Mouse (Mus musculus) embryonic facial prominence, embryonic 13.5 days (tissue): ENCODE measurements at regions not wholly inside any gene's neighbourhood (a gene's known extent, or its start where the extent isn't known, plus 50 kb on each side); places are given as distances from the start of the nearest gene placed in this dataset.

Source experiments
- ATAC-seq: fragments of 200-750 bp; cut with Nextera tagmentation; 2 replicates; pipeline ENCODE4 v1.8.0; 2017; ENCODE audit warnings: low read depth; ENCODE audit not compliant: insufficient number of reproducible peaks, insufficient read depth, low FRiP score, low TSS enrichment
- H3K27ac ChIP-seq: fragments of 300-500 bp; sonication (generic); 2 replicates; pipeline ENCODE4 v1.5.1; 2015; ENCODE audit warnings: moderate library complexity, mild to moderate bottlenecking, inconsistent platforms
- H3K27me3 ChIP-seq: fragments of 300-500 bp; sonication (generic); 2 replicates; pipeline ENCODE4 v1.6.1; 2015; ENCODE audit warnings: mild to moderate bottlenecking, inconsistent platforms
- H3K36me3 ChIP-seq: fragments of 300-500 bp; sonication (generic); 2 replicates; pipeline ENCODE4 v1.6.1; 2015; ENCODE audit warnings: mild to moderate bottlenecking, inconsistent platforms
- H3K4me1 ChIP-seq: fragments of 300-500 bp; sonication (generic); 2 replicates; pipeline ENCODE4 v1.6.1; 2015; ENCODE audit warnings: inconsistent platforms
- H3K4me2 ChIP-seq: fragments of 300-500 bp; sonication (generic); 2 replicates; pipeline ENCODE4 v1.6.1; 2015; ENCODE audit warnings: moderate library complexity, mild to moderate bottlenecking, inconsistent platforms
- H3K4me3 ChIP-seq: fragments of 300-500 bp; sonication (generic); 2 replicates; pipeline ENCODE4 v1.5.1; 2015; ENCODE audit warnings: mild to moderate bottlenecking, inconsistent platforms
- H3K9ac ChIP-seq: fragments of 300-500 bp; sonication (generic); 2 replicates; pipeline ENCODE4 v1.6.1; 2015; ENCODE audit warnings: mild to moderate bottlenecking, inconsistent platforms
- H3K9me3 ChIP-seq: fragments of 300-500 bp; sonication (generic); 2 replicates; pipeline ENCODE4 v1.6.1; 2016; ENCODE audit warnings: inconsistent platforms
- WGBS: fragments of 180-500 bp; shearing (Covaris S2); methylation state at CpG from one replicate; pipeline ENCODE4 v1.1.7; 2015; ENCODE audit warnings: mixed read lengths; 5-methylcytosine and 5-hydroxymethylcytosine counted together

DNA sequence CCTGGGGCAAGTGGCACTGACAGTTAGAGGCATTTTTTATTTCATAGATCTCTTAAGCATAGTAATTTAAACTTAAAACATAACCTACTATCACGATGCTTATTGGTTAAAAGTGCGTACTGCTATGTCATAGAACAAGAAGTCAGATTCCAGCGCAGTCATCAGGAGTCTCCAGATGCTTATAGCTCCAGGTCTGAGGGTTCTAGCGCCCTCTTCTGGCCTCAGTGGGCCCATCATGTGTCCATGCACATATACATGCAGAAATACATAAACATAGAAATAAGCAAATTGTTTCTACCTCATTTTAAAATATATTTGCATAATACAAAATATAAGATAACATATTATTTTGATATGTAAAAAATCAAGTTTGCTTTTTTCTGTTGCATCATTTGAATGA lies 1002.8 kb upstream of the Adgrl2 start:
- Histone ChIP-seq H3K9me3 (no peaks in the 10 kb centered on the region), H3K4me2 (no peak overlapping the region), H3K27me3 (no peaks in the 10 kb centered on the region), H3K36me3 (no peaks in the 10 kb centered on the region), H3K4me1 (no peaks in the 10 kb centered on the region), H3K9ac (no peak overlapping the region), H3K27ac (no peak overlapping the region), H3K4me3 (no peak overlapping the region)
- no peak for ATAC-seq
- WGBS, result 62% methylated on average over 4 of the region's 4 CpGs

DNA sequence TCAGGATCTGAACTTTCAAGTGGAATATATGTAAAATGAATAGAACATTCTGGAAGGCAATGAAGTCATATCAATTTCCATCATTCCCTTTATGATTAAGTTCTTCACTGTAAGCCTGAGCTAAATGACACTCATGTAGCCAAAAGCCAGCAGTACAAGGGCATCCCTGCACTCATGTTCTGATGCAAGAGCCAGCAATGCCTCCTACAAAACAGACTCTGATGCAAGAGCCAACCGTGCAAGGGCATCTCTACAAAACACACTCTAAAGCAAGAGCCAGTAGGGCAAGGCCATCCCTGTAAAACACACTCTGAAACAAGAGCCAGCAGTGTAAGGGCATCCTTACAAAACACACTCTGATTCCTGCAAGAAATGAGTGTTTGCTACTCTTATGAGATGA lies 997.4 kb upstream of the Adgrl2 start:
- H3K4me3 ChIP-seq, result no peak overlapping the region
- WGBS, result 87% methylated on average over 1 of the region's 1 CpGs
- no peak overlapping the region for H3K27ac ChIP-seq

DNA sequence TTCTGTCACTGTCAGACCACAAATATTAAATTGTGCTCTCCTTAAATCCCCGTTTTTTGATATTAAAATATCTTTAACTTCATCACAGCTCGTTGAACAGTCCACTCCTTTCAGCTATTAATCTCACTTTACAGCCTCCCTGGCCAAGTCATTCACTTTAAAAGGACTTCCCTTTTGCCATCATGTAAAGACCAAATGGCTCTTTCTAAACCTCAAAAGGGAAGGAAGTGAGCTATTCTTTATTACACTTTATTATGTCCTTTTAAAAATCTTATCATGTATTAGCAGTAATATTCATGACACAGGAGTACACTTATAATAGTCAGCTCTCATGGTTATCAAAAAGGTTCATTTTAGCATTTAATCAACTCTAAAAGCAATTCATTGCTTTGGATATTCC lies 966.6 kb upstream of the Adgrl2 start:
- H3K36me3 ChIP-seq, result no peaks in the 10 kb centered on the region
- no peaks in the 10 kb centered on the region for H3K4me1 ChIP-seq
- H3K27ac ChIP-seq, result no peak overlapping the region
- no peak overlapping the region for H3K4me2 ChIP-seq
- H3K27me3 ChIP-seq, result no peaks in the 10 kb centered on the region
- H3K4me3 ChIP-seq, result no peak overlapping the region
- no peak for ATAC-seq
- H3K9me3 ChIP-seq, result no peaks in the 10 kb centered on the region
- H3K9ac ChIP-seq, result no peak overlapping the region
- 62% methylated on average over 2 of the region's 2 CpGs for WGBS

More for the DNA sequence above, 997.4 kb upstream of the Adgrl2 start:
- H3K27me3 ChIP-seq, result no peaks in the 10 kb centered on the region
- no peak for ATAC-seq
- H3K4me1 ChIP-seq, result no peaks in the 10 kb centered on the region
- no peak overlapping the region for H3K9ac ChIP-seq
- H3K4me2 ChIP-seq, result no peak overlapping the region
- H3K36me3 ChIP-seq, result no peaks in the 10 kb centered on the region
- H3K9me3 ChIP-seq, result no peaks in the 10 kb centered on the region

DNA sequence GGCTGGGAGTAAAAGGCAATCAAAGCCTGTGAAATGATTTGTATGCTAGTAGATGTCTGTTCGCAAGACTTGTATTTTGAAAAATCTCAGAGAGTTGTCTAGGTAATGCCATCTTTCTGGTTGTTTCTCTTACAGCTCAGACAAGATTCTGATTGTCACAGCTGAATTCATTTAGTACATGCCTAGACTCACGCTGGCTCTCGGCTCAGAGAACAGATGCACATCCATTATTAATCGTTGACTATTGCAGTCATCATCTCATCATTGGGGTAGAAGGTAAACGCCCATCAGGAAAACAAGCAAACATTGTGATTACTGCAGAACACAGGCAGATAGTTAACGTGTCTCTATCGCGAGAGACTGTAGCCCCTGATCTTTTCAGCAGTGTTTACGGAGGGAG lies 945.8 kb upstream of the Adgrl2 start:
- H3K4me2 ChIP-seq, result no peak overlapping the region
- no peak overlapping the region for H3K27ac ChIP-seq
- no peak for ATAC-seq
- no peaks in the 10 kb centered on the region for H3K27me3 ChIP-seq
- 75% methylated on average over 9 of the region's 9 CpGs for WGBS
- H3K9ac ChIP-seq, result no peak overlapping the region
- no peaks in the 10 kb centered on the region for H3K4me1 ChIP-seq
- H3K36me3 ChIP-seq, result no peaks in the 10 kb centered on the region
- H3K4me3 ChIP-seq, result no peak overlapping the region
- H3K9me3 ChIP-seq, result no peaks in the 10 kb centered on the region

DNA sequence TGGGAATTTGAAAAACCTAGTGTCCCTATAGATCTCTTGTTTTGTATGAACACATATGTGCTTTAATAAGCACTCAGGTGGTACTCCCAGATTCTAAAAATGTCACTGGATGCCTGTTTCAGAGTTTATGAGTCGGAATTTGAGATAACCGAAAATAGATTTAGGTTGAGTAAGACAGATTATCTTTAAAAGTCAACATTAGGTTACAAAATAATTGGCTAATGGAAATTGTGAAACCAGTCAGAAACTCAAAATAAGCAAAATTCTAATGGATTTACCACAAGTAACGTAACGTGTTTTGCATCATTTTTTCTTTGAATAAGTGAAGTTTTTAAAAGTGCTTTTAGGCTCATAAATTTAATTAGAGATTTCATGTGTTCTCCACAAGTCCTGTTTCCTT lies 944.5 kb upstream of the Adgrl2 start:
- Histone ChIP-seq H3K4me1 (no peaks in the 10 kb centered on the region), H3K36me3 (no peaks in the 10 kb centered on the region), H3K27ac (no peak overlapping the region), H3K27me3 (no peaks in the 10 kb centered on the region), H3K4me2 (no peak overlapping the region), H3K4me3 (no peak overlapping the region), H3K9me3 (no peaks in the 10 kb centered on the region), H3K9ac (no peak overlapping the region)
- ATAC-seq, result no peak
- 88% methylated on average over 4 of the region's 4 CpGs for WGBS

DNA sequence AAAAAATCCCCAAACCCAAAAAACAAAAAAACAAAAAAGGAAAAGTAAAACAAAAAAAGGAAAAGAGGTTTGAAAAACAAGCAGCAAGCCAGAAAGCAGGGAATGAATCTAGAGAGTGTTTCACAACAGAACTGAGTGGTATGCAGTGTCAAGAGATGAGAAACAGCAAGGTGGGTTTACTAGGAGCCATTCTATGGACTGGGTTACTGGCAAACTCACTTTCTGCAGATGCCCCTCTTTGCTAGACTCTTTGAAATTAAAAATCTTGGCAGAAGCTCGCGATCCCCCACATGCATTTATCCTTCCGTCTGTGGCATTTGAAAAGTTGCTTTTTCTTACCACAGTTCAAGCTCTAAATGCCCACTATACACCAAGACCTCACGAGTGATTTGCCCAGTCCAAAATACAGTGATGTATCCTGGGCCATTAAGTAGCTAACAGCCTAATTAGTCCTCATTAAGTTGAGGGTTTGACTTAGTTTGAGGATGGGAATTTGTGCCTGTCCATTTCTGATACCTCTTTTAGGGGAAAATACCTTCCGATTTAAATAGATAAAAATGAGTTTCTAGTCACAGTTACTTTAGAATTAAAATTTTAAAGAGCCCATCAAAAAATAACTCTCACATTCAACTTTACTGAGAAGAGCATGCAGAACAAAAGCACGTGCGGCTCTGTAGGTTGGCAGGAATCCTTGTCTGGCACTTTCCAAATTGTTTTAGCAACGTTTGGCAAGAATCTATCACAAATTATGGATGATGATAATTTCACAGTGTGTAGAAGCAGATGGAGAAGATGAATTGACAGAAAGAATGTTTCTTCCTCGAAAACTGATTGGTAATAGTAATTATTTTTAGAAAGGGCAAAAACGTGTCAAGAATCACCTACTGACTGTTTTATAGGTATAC lies 938.4 kb upstream of the Adgrl2 start:
- H3K27me3 ChIP-seq, result no peaks in the 10 kb centered on the region
- H3K4me3 ChIP-seq, result no peak overlapping the region
- H3K9me3 ChIP-seq, result no peaks in the 10 kb centered on the region
- no peak overlapping the region for H3K27ac ChIP-seq
- 79% methylated on average over 10 of the region's 10 CpGs for WGBS
- H3K9ac ChIP-seq, result no peak overlapping the region
- H3K4me2 ChIP-seq, result no peak overlapping the region
- H3K4me1 ChIP-seq, result 0 out of 2 replicates have a peak, but pooled peaks cover 4% of the 10 kb centered on the region
- ATAC-seq, result no peak
- no peaks in the 10 kb centered on the region for H3K36me3 ChIP-seq

DNA sequence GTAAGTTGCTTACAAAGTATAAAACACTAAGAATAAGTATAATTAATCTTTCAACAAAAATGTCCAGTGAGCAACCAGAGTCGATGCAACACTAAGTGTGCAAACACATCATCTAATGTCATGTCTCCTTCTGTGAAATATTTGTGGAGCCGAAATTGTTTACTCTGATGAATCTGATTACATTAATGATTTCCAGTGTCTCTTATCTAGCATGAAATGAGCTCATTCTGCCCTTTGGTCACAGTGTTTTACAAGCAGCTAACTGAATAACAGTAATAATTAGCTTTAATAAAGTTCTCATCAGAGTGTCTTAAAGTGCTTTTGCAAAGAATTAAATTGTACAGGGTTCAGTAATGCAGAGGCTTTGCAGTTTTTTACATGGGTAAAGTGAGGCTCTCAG lies 929.9 kb upstream of the Adgrl2 start:
- Histone ChIP-seq H3K36me3 (no peaks in the 10 kb centered on the region), H3K9ac (no peak overlapping the region), H3K27me3 (no peaks in the 10 kb centered on the region), H3K4me1 (peaks cover 9% of the 10 kb centered on the region; the same call in 1 of the 2 replicates), H3K27ac (no peak overlapping the region), H3K9me3 (no peaks in the 10 kb centered on the region), H3K4me3 (no peak overlapping the region), H3K4me2 (no peak overlapping the region)
- ATAC-seq, result no peak
- WGBS, result 27% methylated on average over 2 of the region's 2 CpGs

DNA sequence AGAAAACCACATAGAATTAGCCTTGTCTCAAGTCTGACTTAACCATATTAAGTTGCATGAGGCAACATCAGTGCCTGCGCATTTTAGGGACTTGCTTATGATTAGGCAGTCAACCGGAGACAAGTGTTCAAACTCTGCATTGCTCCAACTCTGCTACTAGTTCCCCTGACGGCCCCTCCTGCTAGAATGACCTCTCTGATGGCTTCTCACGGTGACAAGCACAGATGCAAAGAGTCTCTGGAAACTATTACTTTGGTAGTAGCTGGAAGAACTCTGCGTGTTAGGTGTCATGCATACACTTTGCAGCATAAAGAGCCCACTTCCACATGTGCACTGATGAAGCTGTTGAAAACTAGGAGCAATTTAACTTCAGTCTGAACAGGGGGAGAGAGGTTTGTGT lies 927.8 kb upstream of the Adgrl2 start:
- peaks cover 5% of the 10 kb centered on the region; the same call in 1 of the 2 replicates for H3K4me1 ChIP-seq
- no peaks in the 10 kb centered on the region for H3K36me3 ChIP-seq
- WGBS, result 18% methylated on average over 5 of the region's 5 CpGs
- H3K27ac ChIP-seq, result peak overlapping the region; percentile 33; the same call in 1 of the 2 replicates
- no peak overlapping the region for H3K9ac ChIP-seq
- H3K4me2 ChIP-seq, result no peak overlapping the region
- no peak for ATAC-seq
- H3K4me3 ChIP-seq, result no peak overlapping the region
- H3K27me3 ChIP-seq, result no peaks in the 10 kb centered on the region
- no peaks in the 10 kb centered on the region for H3K9me3 ChIP-seq

DNA sequence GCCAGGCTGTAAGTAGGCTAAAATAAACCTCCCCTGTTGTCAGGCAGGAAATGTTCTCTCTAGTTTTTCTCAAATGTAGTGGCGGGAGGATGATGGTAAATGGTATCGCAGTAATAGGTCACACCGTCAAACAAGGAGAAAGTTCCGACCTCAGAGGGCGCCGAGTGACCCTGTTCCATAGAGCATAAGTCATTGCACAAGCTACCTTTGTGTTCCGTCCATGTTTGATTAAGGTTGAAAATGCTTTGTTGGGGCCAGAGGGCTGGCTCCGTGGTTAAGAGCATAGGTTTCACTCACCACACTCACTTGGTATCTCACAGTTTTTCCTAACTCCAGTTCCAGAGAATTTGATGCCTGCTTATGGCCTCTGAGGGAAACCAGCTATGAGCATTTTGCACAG lies 920.4 kb upstream of the Adgrl2 start:
- H3K27ac ChIP-seq, result no peak overlapping the region
- H3K9me3 ChIP-seq, result no peaks in the 10 kb centered on the region
- H3K27me3 ChIP-seq, result no peaks in the 10 kb centered on the region
- H3K36me3 ChIP-seq, result no peaks in the 10 kb centered on the region
- H3K4me1 ChIP-seq, result no peaks in the 10 kb centered on the region
- H3K4me2 ChIP-seq, result no peak overlapping the region
- ATAC-seq, result no peak
- no peak overlapping the region for H3K9ac ChIP-seq
- no peak overlapping the region for H3K4me3 ChIP-seq
- WGBS, result 83% methylated on average over 8 of the region's 8 CpGs

DNA sequence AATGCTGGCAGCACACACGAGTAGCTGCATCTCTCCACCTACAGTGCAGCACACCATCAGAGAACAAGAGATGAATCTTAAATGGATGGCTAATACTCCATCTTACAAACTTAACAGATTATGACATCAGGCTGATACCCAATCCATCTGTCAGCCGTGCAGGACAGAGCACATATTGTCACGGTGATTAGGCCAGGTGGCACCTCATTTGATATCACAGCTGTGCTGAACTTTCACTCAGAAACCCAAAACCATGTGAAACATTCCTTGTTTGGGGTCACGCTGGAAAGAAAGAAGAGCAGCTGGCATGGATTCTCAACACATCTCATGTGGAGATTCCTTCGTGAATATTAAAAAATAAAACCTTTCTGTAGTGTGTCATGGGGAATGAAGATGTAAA lies 911.4 kb upstream of the Adgrl2 start:
- ATAC-seq, result no peak
- H3K27ac ChIP-seq, result no peak overlapping the region
- WGBS, result 36% methylated on average over 5 of the region's 5 CpGs
- H3K36me3 ChIP-seq, result no peaks in the 10 kb centered on the region
- no peak overlapping the region for H3K4me3 ChIP-seq
- H3K9ac ChIP-seq, result no peak overlapping the region
- no peak overlapping the region for H3K4me2 ChIP-seq
- no peaks in the 10 kb centered on the region for H3K27me3 ChIP-seq
- no peaks in the 10 kb centered on the region for H3K9me3 ChIP-seq
- H3K4me1 ChIP-seq, result no peaks in the 10 kb centered on the region

DNA sequence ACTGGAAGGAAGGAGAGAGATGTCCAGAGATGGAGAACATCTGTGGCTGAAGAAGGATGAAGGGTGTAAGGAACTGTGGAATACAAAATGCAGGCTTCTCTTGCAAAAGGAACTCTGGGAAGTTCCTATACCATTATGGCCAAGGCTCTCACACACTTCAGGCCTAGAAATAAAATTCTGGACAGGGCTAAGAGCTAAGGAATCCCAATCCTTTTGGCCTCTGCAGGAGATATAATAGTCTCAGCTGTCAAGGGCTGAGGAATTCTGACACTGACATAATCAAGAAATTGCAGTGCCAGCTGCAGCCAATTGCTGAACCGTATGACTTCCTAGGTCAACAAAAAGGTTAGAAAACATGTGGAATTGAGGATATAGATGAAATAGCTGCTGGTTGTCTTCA lies 886.2 kb upstream of the Adgrl2 start:
- Histone ChIP-seq H3K4me1 (no peaks in the 10 kb centered on the region), H3K4me3 (no peak overlapping the region), H3K9me3 (no peaks in the 10 kb centered on the region), H3K4me2 (no peak overlapping the region), H3K27ac (no peak overlapping the region), H3K9ac (no peak overlapping the region), H3K27me3 (no peaks in the 10 kb centered on the region), H3K36me3 (no peaks in the 10 kb centered on the region)
- WGBS, result 32% methylated on average over 1 of the region's 1 CpGs
- ATAC-seq, result no peak

DNA sequence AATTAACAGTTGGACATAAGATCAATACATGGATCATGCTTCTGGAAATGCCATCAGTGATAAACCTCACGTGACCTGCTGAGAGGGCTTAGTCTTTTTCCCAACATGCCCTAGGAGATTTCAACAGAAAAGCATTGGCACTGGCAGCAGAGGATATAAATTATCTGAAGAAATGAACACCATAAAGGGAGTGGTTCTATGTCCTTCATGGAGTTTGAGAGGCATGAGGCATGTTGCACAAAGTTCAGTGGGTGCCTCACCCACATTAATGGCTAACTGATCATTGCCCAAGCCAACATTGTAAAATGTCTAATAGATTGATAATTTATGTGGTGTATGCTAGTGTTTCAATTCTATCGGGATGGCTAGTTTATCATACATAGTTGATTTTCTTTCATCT lies 875.6 kb upstream of the Adgrl2 start:
- ATAC-seq, result no peak
- Histone ChIP-seq H3K27me3 (no peaks in the 10 kb centered on the region), H3K4me1 (no peaks in the 10 kb centered on the region), H3K4me3 (no peak overlapping the region), H3K4me2 (no peak overlapping the region), H3K27ac (no peak overlapping the region), H3K36me3 (no peaks in the 10 kb centered on the region), H3K9me3 (no peaks in the 10 kb centered on the region), H3K9ac (no peak overlapping the region)
- 87% methylated on average over 2 of the region's 2 CpGs for WGBS
